Mouse (Mus musculus) myocyte (in vitro differentiated cells): ENCODE data around the gene Olfr339.
"Not testable (repeated sequence)": the region's sequence is repeated elsewhere in the genome, so short reads cannot be mapped to it uniquely, and the experiment has no call there.

Source experiments
- MYOD1 ChIP-seq, 3 experiments: IDR thresholded peaks; one replicate each; pipeline ENCODE4 v1.6.1; 2011; ENCODE audit warnings: control low read depth in 2 of 3, low read depth in 2 of 3, mild to moderate bottlenecking in 2 of 3, moderate library complexity in 1 of 3; ENCODE audit not compliant: insufficient read length in 2 of 3, control insufficient read depth in 1 of 3
- POLR2A ChIP-seq: IDR thresholded peaks from one replicate; pipeline ENCODE4 v1.6.1; 2011; ENCODE audit warnings: low read depth, mild to moderate bottlenecking, control low read depth, moderate library complexity; ENCODE audit not compliant: insufficient read length
- POLR2AphosphoS2 ChIP-seq: IDR thresholded peaks from one replicate; pipeline ENCODE4 v1.6.1; 2011; ENCODE audit warnings: low read depth, control low read depth; ENCODE audit not compliant: insufficient read length
- TCF12 ChIP-seq: IDR thresholded peaks from one replicate; pipeline ENCODE4 v1.6.1; 2011; ENCODE audit warnings: mild to moderate bottlenecking, control low read depth; ENCODE audit not compliant: poor library complexity, insufficient read depth, severe bottlenecking
- TCF3 ChIP-seq: IDR thresholded peaks from one replicate; pipeline ENCODE4 v1.6.1; 2011; ENCODE audit warnings: low read depth, control low read depth; ENCODE audit not compliant: insufficient read length
- USF1 ChIP-seq: IDR thresholded peaks from one replicate; pipeline ENCODE4 v1.6.1; 2011; ENCODE audit warnings: low read depth, mild to moderate bottlenecking, control low read depth, moderate library complexity

DNA sequence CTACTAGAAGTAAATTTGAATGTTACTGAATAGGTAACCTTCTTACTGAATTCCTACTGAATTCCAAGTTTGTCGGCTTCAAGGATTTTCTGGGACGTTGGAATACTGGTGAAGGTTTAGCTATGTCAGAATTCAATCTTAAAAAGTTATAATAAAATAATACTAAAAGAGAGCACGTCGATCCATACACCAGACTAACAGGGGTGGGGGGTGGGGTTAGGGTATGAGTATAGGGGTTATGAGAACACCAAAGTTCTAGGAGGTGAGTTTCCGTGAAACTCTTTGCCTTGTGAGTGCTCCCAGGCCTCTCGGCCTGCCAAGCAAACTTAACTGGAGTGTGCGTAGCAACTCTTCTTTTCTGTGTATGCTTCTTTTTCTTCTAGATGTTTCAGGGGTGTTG, 3.2 kb upstream of the Olfr339 start:
- TF ChIP-seq TCF12; POLR2A; USF1; TCF3; POLR2AphosphoS2; MYOD1 (IDR thresholded peaks at IDR 0.05; ENCODE audit: control insufficient read depth in 1 of 3, insufficient read length in 2 of 3, low read depth in 2 of 3): not testable (repeated sequence)
